Mouse (Mus musculus) liver, postnatal 0 days (tissue): ENCODE data around the gene Qk.

Experiments used
- CTCF ChIP-seq: sonication (generic); IDR thresholded peaks from 2 replicates; pipeline ENCODE4 v1.5.1; 2016; ENCODE audit warnings: antibody characterized with exemption, low read depth
- EP300 ChIP-seq: IDR thresholded peaks from 2 replicates; pipeline ENCODE4 v1.6.1; 2016; ENCODE audit warnings: antibody characterized with exemption, low read depth, mild to moderate bottlenecking

DNA sequence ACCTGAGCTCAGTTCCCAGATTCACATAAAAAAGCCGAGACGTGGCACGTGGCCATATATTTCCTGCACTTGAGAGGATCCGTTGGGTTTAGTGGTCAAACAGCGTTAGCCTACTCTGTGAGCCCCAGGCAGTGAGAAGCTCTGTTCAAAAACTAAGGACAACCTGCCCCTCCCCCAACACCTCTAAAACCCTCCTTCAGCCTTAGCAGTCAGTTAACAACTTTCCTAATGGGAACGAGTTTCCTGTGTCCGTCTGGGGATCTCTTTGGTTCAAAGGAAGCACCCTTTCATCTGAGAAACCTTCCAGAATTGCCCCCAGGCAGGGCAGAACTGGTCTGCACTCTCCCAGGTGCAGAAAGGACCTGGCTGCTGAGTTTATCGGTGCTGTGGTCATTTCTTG, 36.1 kb upstream of the Qk start:
- TF ChIP-seq EP300 (no peak), CTCF (no peak)
